Mouse (Mus musculus) thymus, adult 2 months (tissue): ENCODE data around the gene Ndufa4l2.

Experiments used
- CTCF ChIP-seq: fragments of 200-500 bp; IDR thresholded peaks from 2 replicates; pipeline ENCODE4 v1.5.1; 2012; ENCODE audit warnings: mild to moderate bottlenecking, control low read depth, low read length, moderate library complexity, borderline replicate concordance; ENCODE audit not compliant: control insufficient read depth, poor library complexity, insufficient read depth; ENCODE audit errors: extremely low read depth
- POLR2A ChIP-seq: fragments of 200-500 bp; IDR thresholded peaks from 2 replicates; pipeline ENCODE4 v1.6.1; 2012; ENCODE audit warnings: mild to moderate bottlenecking, low read length, control low read depth, moderate library complexity; ENCODE audit not compliant: control insufficient read depth, poor library complexity, insufficient read depth; ENCODE audit errors: extremely low read depth

DNA sequence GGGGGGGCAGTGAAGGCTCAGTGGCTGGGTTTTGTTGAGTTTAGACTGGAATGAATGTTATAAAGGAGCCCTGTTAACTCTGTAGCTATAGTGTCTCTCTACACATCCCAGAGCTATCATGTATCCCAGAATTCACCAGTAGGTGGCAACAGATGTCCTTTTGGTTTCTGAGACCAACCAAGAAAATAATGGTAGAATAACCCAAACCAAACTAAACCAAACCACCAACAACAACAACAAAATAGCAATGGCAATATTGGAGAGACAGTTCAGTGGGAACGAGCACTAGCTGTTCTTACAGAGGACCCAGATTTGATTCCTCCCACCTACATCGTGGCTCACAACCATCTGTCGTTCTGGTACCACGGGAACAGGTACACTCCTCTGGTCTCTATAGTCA, 35.6 kb upstream of the Ndufa4l2 start:
- TF ChIP-seq CTCF (no peak), POLR2A (no peak)
